Mouse (Mus musculus): ENCODE results near the gene Mlxip. TPM values are rescaled to one million over a fixed set of nuclear protein-coding genes. Genes with fewer than 3 reads are reported as not detected.

Gene Mlxip
- 18.6 and 21.1 TPM in 2 replicates for polyA plus RNA-seq (2015; fragmentation: Nextera tagmentation; extraction: Ambion mirVana)

DNA sequence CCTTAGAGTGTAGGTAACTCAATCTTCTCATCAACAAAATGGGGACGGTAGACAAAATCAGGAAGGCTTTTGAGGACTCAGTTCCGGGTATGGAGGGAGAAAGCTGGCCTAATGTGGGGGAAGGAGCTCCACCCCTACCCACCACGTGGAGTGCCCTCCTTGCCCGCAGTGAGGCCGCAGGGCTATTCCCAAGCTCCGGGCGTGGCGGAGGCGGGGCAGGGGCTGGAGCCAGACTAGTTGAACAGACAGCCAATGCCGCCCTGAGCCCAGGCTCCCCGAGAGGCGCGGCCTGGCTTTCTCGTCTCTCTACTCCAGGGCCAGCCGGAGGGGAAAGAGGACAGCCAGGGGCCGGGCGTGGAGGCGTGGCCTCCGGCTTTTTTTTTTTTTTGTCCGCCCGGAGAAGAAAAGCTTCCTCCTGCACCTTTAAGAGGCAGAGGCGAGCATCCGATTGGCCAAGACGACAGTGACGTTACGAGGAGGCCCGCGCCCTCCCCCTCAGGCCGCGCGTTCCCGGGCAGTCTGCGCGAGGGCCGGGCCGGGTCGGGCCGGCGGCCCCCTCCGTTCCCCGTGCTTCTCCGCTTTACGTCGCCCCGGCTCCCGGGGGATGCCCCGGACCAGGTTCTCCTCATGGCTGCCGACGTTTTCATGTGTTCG lies at the start of gene Mlxip:
TSS of gene Mlxip (plus strand) at position 496 of the 654 bp plus-strand sequence.
- peak within 1 kb of the TSS; percentile 87 for H3K27ac ChIP-seq
- peak within 1 kb of the TSS; percentile 65 for H3K4me3 ChIP-seq
- WGBS = 0% methylated on average over 30 of the region's 50 CpGs
- peaks cover 44% of the 10 kb centered on the region for H3K4me1 ChIP-seq
- H3K27me3 ChIP-seq (replicated peaks) = no peaks in the 10 kb centered on the region
- H3K36me3 ChIP-seq (replicated peaks) = no peaks in the 10 kb centered on the region
- ATAC-seq (replicated peaks) = peak; percentile 95
- peak within 1 kb of the TSS; percentile 73 for H3K9ac ChIP-seq
- peak within 1 kb of the TSS; percentile 83 for H3K4me2 ChIP-seq
- no peaks in the 10 kb centered on the region for H3K9me3 ChIP-seq

- Histone ChIP-seq H3K9me3 (no peaks in the 10 kb centered on the region), H3K4me1 (peaks cover 37% of the 10 kb centered on the region), H3K27me3 (replicated peaks) (no peaks in the 10 kb centered on the region), H3K4me3 (peak overlapping the region; percentile 99), H3K36me3 (replicated peaks) (no peaks in the 10 kb centered on the region), H3K9ac (peak overlapping the region; percentile 97), H3K4me2 (peak overlapping the region; percentile 74), H3K27ac (peak overlapping the region; percentile 99)
- WGBS = under 1% methylated on average over 82 of the region's 87 CpGs
- ATAC-seq (replicated peaks) = peak; percentile 59
Observed at GRCm38 (mm10) chr5:123344963-123345852, 49.4 kb upstream of the Mlxip start.

DNA sequence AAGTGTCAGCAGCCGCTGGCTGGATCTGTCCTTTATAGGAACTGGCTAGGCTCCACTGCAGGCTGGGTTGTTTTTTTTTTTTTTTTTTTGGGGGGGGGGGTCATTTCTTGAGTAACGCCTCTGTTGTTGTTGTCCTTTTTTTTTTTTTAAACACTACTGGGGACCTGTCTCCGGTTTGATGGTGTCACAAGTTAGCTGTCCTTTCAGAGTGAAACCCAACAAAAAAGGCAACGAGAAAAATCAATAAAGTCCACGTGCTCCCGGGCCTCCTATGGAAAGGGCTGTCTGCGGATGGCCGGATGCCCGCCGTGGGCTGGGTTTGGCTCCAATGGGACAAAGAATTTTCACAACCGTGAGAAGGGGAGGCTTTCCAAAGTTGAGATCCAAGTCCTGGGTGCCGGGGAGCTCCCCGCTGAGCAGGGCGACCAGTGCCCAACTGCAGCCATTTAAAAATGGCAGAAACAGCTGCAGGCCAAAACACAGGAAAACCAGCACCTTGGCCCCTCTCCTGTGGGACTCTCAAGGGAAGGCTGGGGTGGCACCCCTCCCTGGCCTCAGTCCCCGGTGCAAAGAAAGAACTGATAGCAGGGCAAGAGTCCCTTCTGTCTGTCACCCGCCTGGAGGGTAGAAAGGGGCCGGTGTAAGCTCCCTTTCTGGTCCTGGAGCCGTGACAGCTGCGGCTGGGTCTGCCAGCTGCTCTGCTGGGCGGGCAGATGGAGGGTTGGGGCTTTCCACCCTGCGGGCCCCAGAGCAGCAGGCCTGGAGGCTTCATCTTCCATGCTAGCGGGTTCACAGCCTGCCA lies 48.5 kb upstream of the Mlxip start:
- H3K4me1 ChIP-seq = peaks cover 37% of the 10 kb centered on the region

GRCm38 (mm10) chr5:123346701-123347270 lies 47.8 kb upstream of the Mlxip start:
- peaks cover 37% of the 10 kb centered on the region for H3K4me1 ChIP-seq
- no peaks in the 10 kb centered on the region for H3K36me3 ChIP-seq (replicated peaks)
- peak overlapping the region; percentile 97 for H3K9ac ChIP-seq
- peak overlapping the region; percentile 99 for H3K4me3 ChIP-seq
- no peaks in the 10 kb centered on the region for H3K27me3 ChIP-seq (replicated peaks)
- H3K27ac ChIP-seq = peak overlapping the region; percentile 99
- no peak for ATAC-seq (replicated peaks)
- 59% methylated on average over 7 of the region's 7 CpGs for WGBS
- peak overlapping the region; percentile 74 for H3K4me2 ChIP-seq
- H3K9me3 ChIP-seq = no peaks in the 10 kb centered on the region

More for the DNA sequence above, 48.5 kb upstream of the Mlxip start:
- Histone ChIP-seq H3K4me2 (peak overlapping the region; percentile 74), H3K36me3 (replicated peaks) (no peaks in the 10 kb centered on the region), H3K27ac (peak overlapping the region; percentile 99), H3K27me3 (replicated peaks) (no peaks in the 10 kb centered on the region), H3K9me3 (no peaks in the 10 kb centered on the region), H3K4me3 (peak overlapping the region; percentile 99), H3K9ac (peak overlapping the region; percentile 97)
- under 1% methylated on average over 22 of the region's 22 CpGs for WGBS
- peak; percentile 43 for ATAC-seq (replicated peaks)

DNA sequence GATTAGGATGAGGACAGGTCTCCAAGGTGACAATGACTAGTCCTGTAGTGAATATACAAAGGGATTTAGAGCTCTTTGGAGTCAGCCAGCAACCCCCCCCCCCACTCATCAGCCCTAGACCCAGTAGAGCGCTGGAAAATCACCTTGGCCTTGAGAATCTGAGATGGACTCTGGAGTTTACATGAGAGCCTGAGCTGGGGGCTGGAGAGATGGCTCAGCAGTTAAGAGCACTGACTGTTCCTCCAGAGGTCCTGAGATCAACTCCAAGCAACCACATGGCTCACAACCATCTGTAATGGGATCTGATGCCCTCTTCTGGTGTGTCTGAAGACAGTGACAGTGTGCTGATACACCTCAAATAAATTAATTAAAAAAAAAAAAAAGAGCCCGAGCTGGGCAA lies 46.6 kb upstream of the Mlxip start:
- H3K4me1 ChIP-seq = peaks cover 42% of the 10 kb centered on the region

DNA sequence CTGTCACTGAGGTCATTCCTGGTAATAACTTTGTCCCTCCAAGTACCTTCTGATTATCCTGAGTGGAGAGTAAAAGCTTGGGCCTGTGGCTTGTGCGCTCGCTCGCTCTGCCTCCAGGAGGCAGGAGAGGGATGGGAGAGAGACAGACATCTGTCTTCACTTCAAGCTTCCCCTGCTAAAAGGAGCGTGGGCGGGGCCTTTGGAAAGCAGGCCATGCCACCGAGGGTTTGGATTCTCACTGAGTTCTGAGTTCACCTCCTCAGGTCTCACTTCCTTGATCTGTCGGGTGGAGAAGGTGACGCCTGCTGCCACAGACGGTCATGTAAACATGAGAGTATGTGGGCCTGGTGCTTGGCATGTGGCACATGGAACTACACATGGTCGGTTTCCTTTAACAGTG lies 44.2 kb upstream of the Mlxip start:
- 0 out of 2 replicates have a peak, but pooled peaks cover 3% of the 10 kb centered on the region for H3K36me3 ChIP-seq (replicated peaks)
- no peak overlapping the region for H3K27ac ChIP-seq
- H3K4me3 ChIP-seq = no peak overlapping the region
- H3K9ac ChIP-seq = no peak overlapping the region
- H3K4me2 ChIP-seq = no peak overlapping the region
- no peak for ATAC-seq (replicated peaks)
- H3K4me1 ChIP-seq = peaks cover 39% of the 10 kb centered on the region
- no peaks in the 10 kb centered on the region for H3K27me3 ChIP-seq (replicated peaks)
- no peaks in the 10 kb centered on the region for H3K9me3 ChIP-seq
- 72% methylated on average over 10 of the region's 10 CpGs for WGBS

More for the DNA sequence above, 46.6 kb upstream of the Mlxip start:
- Histone ChIP-seq H3K9ac (no peak overlapping the region), H3K9me3 (no peaks in the 10 kb centered on the region), H3K36me3 (replicated peaks) (no peaks in the 10 kb centered on the region), H3K4me3 (no peak overlapping the region), H3K27ac (no peak overlapping the region), H3K4me2 (0 out of 2 replicates have a peak overlapping the region, but pooled peaks have one; percentile 10), H3K27me3 (replicated peaks) (no peaks in the 10 kb centered on the region)
- ATAC-seq (replicated peaks) = no peak
- WGBS = 72% methylated on average over 2 of the region's 2 CpGs

- Histone ChIP-seq H3K4me3 (no peak overlapping the region), H3K9me3 (no peaks in the 10 kb centered on the region), H3K27me3 (replicated peaks) (no peaks in the 10 kb centered on the region), H3K27ac (no peak overlapping the region), H3K4me1 (peaks cover 9% of the 10 kb centered on the region), H3K36me3 (replicated peaks) (peaks cover 30% of the 10 kb centered on the region), H3K9ac (no peak overlapping the region), H3K4me2 (no peak overlapping the region)
- WGBS = 89% methylated on average over 11 of the region's 11 CpGs
- ATAC-seq (replicated peaks) = no peak
Observed at GRCm38 (mm10) chr5:123355918-123356317, 38.7 kb upstream of the Mlxip start.

- ATAC-seq (replicated peaks) = no peak
- Histone ChIP-seq H3K4me2 (no peak overlapping the region), H3K36me3 (replicated peaks) (peaks cover 42% of the 10 kb centered on the region), H3K9ac (no peak overlapping the region), H3K27ac (no peak overlapping the region), H3K4me1 (peaks cover 9% of the 10 kb centered on the region), H3K9me3 (no peaks in the 10 kb centered on the region), H3K4me3 (no peak overlapping the region), H3K27me3 (replicated peaks) (no peaks in the 10 kb centered on the region)
- 85% methylated on average over 4 of the region's 4 CpGs for WGBS
Observed at GRCm38 (mm10) chr5:123357253-123357652, 37.3 kb upstream of the Mlxip start.

DNA sequence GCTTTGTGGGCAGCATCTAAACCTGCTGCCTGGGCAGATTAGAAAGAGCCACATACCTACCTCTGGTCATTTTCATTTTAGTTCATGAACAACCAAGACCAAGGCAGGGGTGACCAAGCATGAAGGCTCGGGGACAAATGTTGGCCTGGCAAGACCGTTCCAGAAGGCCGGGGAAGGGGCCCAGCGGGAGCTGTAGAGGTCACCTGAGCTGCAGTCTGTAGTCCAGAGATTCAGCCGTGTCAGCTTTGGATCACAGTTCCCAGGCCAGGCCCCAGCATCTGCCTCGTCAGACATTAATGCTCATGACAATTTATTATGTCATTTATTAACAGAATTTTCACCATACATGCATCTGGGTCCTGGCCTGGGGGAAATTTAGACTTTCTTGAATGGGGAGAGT lies 35.2 kb upstream of the Mlxip start:
- Histone ChIP-seq H3K9me3 (no peaks in the 10 kb centered on the region), H3K9ac (no peak overlapping the region), H3K36me3 (replicated peaks) (peaks cover 51% of the 10 kb centered on the region), H3K4me3 (no peak overlapping the region), H3K4me1 (no peaks in the 10 kb centered on the region), H3K27ac (no peak overlapping the region), H3K4me2 (no peak overlapping the region), H3K27me3 (replicated peaks) (no peaks in the 10 kb centered on the region)
- 90% methylated on average over 6 of the region's 6 CpGs for WGBS
- no peak for ATAC-seq (replicated peaks)

GRCm38 (mm10) chr5:123362911-123363310 lies 31.7 kb upstream of the Mlxip start:
- 94% methylated on average over 4 of the region's 4 CpGs for WGBS
- Histone ChIP-seq H3K36me3 (replicated peaks) (peaks cover 30% of the 10 kb centered on the region), H3K27ac (no peak overlapping the region), H3K9me3 (no peaks in the 10 kb centered on the region), H3K4me3 (no peak overlapping the region), H3K4me1 (no peaks in the 10 kb centered on the region), H3K27me3 (replicated peaks) (no peaks in the 10 kb centered on the region), H3K4me2 (no peak overlapping the region), H3K9ac (no peak overlapping the region)
- ATAC-seq (replicated peaks) = no peak

GRCm38 (mm10) chr5:123364302-123364971 lies 30.2 kb upstream of the Mlxip start:
- Histone ChIP-seq H3K4me3 (no peak overlapping the region), H3K27ac (no peak overlapping the region), H3K36me3 (replicated peaks) (peaks cover 28% of the 10 kb centered on the region), H3K4me1 (no peaks in the 10 kb centered on the region), H3K27me3 (replicated peaks) (no peaks in the 10 kb centered on the region), H3K4me2 (no peak overlapping the region), H3K9me3 (no peaks in the 10 kb centered on the region), H3K9ac (no peak overlapping the region)
- 82% methylated on average over 11 of the region's 11 CpGs for WGBS
- ATAC-seq (replicated peaks) = no peak

Measured in midbrain, embryonic 15.5 days (tissue).